Mouse (Mus musculus) cortical plate, adult 2 months (tissue): ENCODE data around the gene Zfp119a. TPM values are rescaled to one million over a fixed set of nuclear protein-coding genes. Genes with fewer than 3 reads are reported as not detected.

ENCODE experiments used
- H3K27ac ChIP-seq: fragments of 200-500 bp; 2 replicates; pipeline ENCODE4 v1.5.1; 2012; ENCODE audit warnings: low read length, control low read depth, inconsistent platforms; ENCODE audit not compliant: insufficient read depth
- H3K4me1 ChIP-seq: fragments of 200-500 bp; 2 replicates; pipeline ENCODE4 v1.6.1; 2011; ENCODE audit warnings: low read length; ENCODE audit not compliant: control insufficient read depth, insufficient read depth
- H3K4me3 ChIP-seq: fragments of 200-500 bp; 2 replicates; pipeline ENCODE4 v1.5.1; 2011; ENCODE audit warnings: mild to moderate bottlenecking, low read length, control low read depth; ENCODE audit not compliant: insufficient read depth
- CTCF ChIP-seq: fragments of 200-500 bp; IDR thresholded peaks from 2 replicates; pipeline ENCODE4 v1.5.1; 2011; ENCODE audit warnings: mild to moderate bottlenecking, control low read depth, low read length; ENCODE audit not compliant: insufficient read depth; ENCODE audit errors: extremely low read depth
- POLR2A ChIP-seq: fragments of 200-500 bp; IDR thresholded peaks from 2 replicates; pipeline ENCODE4 v1.6.1; 2011; ENCODE audit warnings: mild to moderate bottlenecking, low read length, control low read depth; ENCODE audit not compliant: insufficient read depth; ENCODE audit errors: extremely low read depth
- polyA plus RNA-seq: library from polyadenylated mRNA; depleted of rRNA; stranded (reverse); fragments of >200 nt; gene quantifications from 2 replicates; pipeline ENCODE4 v1.2.3, GENCODE M21; 2012; rRNA removed

The Zfp119a gene
- polyA plus RNA-seq, 1 experiment = 3.0 TPM

GRCm38 (mm10) chr17:55821566-55821965 is 57.2 kb downstream of the Zfp119a start:
- Histone ChIP-seq H3K27ac (no peak overlapping the region), H3K4me1 (no peaks in the 10 kb centered on the region), H3K4me3 (no peak overlapping the region)
- TF ChIP-seq CTCF (no peak), POLR2A (no peak)

- Histone ChIP-seq H3K27ac (no peak overlapping the region), H3K4me3 (no peak overlapping the region), H3K4me1 (no peaks in the 10 kb centered on the region)
- TF ChIP-seq POLR2A = no peak
- no peak for TF ChIP-seq CTCF
Observed at GRCm38 (mm10) chr17:55816853-55817252, 61.9 kb downstream of the Zfp119a start.

Other genes starting within 250 kb of the Zfp119a start
- 6.6 and 7.1 TPM in 2 replicates for gene Pot1b, start 166.3 kb downstream of the Zfp119a start, polyA plus RNA-seq
- gene Adgre4, start 128.9 kb downstream of the Zfp119a start, polyA plus RNA-seq = 0.13 and 0.15 TPM in 2 replicates
- 5.6 and 6.0 TPM in 2 replicates for gene Zfp959, start 13.2 kb upstream of the Zfp119a start, polyA plus RNA-seq
- gene Zfp119b, start 70.6 kb upstream of the Zfp119a start, polyA plus RNA-seq = 2.5 and 3.2 TPM in 2 replicates
- gene Ebi3, start 73.7 kb upstream of the Zfp119a start, polyA plus RNA-seq = 2.1 and 2.3 TPM in 2 replicates
- gene Yju2, start 80.2 kb upstream of the Zfp119a start, polyA plus RNA-seq = 9.1 and 11.0 TPM in 2 replicates
- gene Shd, start 91.5 kb upstream of the Zfp119a start, polyA plus RNA-seq = 74.8 and 83.5 TPM in 2 replicates
- gene Fsd1, start 107.6 kb upstream of the Zfp119a start, polyA plus RNA-seq = 76.7 and 91.0 TPM in 2 replicates
- gene Stap2, start 126.7 kb upstream of the Zfp119a start, polyA plus RNA-seq = 6.0 TPM in 2 replicates
- gene Mpnd, start 126.8 kb upstream of the Zfp119a start, polyA plus RNA-seq = 142 and 154 TPM in 2 replicates
- 56.5 and 59.4 TPM in 2 replicates for gene Sh3gl1, start 157.7 kb upstream of the Zfp119a start, polyA plus RNA-seq
- gene Chaf1a, start 161.5 kb upstream of the Zfp119a start, polyA plus RNA-seq = 2.6 and 2.8 TPM in 2 replicates
- gene Ubxn6, start 196.1 kb upstream of the Zfp119a start, polyA plus RNA-seq = 109 and 120 TPM in 2 replicates
- gene Hdgfl2, start 200.7 kb upstream of the Zfp119a start, polyA plus RNA-seq = 126 and 148 TPM in 2 replicates
- 0.73 and 1.2 TPM in 2 replicates for gene Plin4, start 230.9 kb upstream of the Zfp119a start, polyA plus RNA-seq
- gene Plin5, start 238.7 kb upstream of the Zfp119a start, polyA plus RNA-seq = 0.55 and 0.67 TPM in 2 replicates
- 2.6 and 3.1 TPM in 2 replicates for gene Lrg1, start 243.1 kb upstream of the Zfp119a start, polyA plus RNA-seq